Mouse (Mus musculus) ES-E14 (cell line): ENCODE data around the gene Uck1. TPM values are rescaled to one million over a fixed set of nuclear protein-coding genes. Genes with fewer than 3 reads are reported as not detected.
A peak's percentile ranks its signal among the peaks of the same experiment; 100 is the strongest.

Source experiments
- DNase-seq: peaks from one replicate; pipeline ENCODE4 v3.0.0-alpha.2; 2013; ENCODE audit warnings: low read depth, low spot score
- H3K27ac ChIP-seq: 2 replicates; pipeline ENCODE4 v1.5.1; 2012; ENCODE audit warnings: low read depth, mild to moderate bottlenecking, low read length, moderate library complexity, mixed read lengths; ENCODE audit not compliant: poor library complexity, insufficient read depth, severe bottlenecking
- H3K36me3 ChIP-seq: 2 replicates; pipeline ENCODE4 v1.6.1; 2012; ENCODE audit warnings: mild to moderate bottlenecking, low read length, moderate library complexity, mixed read lengths; ENCODE audit not compliant: control insufficient read depth, poor library complexity, insufficient read depth, severe bottlenecking
- H3K4me1 ChIP-seq, 2 experiments: fragments of 150-350 bp in 1 of 2; sonication (generic) in 1 of 2; 2 replicates each; pipeline ENCODE4 v1.6.1; 2012; ENCODE audit warnings: low read length in 2 of 2, mild to moderate bottlenecking in 1 of 2, mixed read lengths in 1 of 2; ENCODE audit not compliant: control insufficient read depth in 2 of 2, insufficient read depth in 2 of 2, poor library complexity in 1 of 2
- H3K4me3 ChIP-seq, 2 experiments: fragments of 150-350 bp in 1 of 2; sonication (generic) in 1 of 2; 2 replicates each; pipeline ENCODE4 v1.5.1; 2012; ENCODE audit warnings: low read length in 2 of 2, low read depth in 1 of 2, mild to moderate bottlenecking in 1 of 2, mixed read lengths in 1 of 2; ENCODE audit not compliant: insufficient read depth in 1 of 2, poor library complexity in 1 of 2, severe bottlenecking in 1 of 2
- H3K9ac ChIP-seq: 2 replicates; pipeline ENCODE4 v1.6.1; 2012; ENCODE audit warnings: low read depth, mild to moderate bottlenecking, low read length, mixed read lengths; ENCODE audit not compliant: poor library complexity, insufficient read depth, severe bottlenecking
- H3K9me3 ChIP-seq: fragments of 150-350 bp; sonication (generic); 2 replicates; pipeline ENCODE4 v1.6.1; 2012; ENCODE audit warnings: low read depth, mild to moderate bottlenecking, low read length; ENCODE audit not compliant: control insufficient read depth, insufficient read depth
- CHD2 ChIP-seq: IDR thresholded peaks from 2 replicates; pipeline ENCODE4 v1.6.1; 2014; ENCODE audit warnings: mild to moderate bottlenecking, low read depth, low read length, inconsistent platforms
- HCFC1 ChIP-seq: IDR thresholded peaks from 2 replicates; pipeline ENCODE4 v1.6.1; 2012; ENCODE audit warnings: low read length, inconsistent platforms, borderline replicate concordance; ENCODE audit not compliant: insufficient read depth
- MAFK ChIP-seq: IDR thresholded peaks from 2 replicates; pipeline ENCODE4 v1.6.1; 2014; ENCODE audit warnings: mild to moderate bottlenecking, low read depth, low read length, inconsistent platforms; ENCODE audit not compliant: insufficient read depth
- ZC3H11A ChIP-seq: IDR thresholded peaks from 2 replicates; pipeline ENCODE4 v1.6.1; 2012; ENCODE audit warnings: low read depth, mild to moderate bottlenecking, inconsistent platforms, low read length, borderline replicate concordance
- ZNF384 ChIP-seq: IDR thresholded peaks from 2 replicates; pipeline ENCODE4 v1.6.1; 2012; ENCODE audit warnings: low read depth, low read length, inconsistent platforms
- in situ Hi-C, 2 experiments: fragments of 600-800 bp; cut with MboI; formaldehyde crosslinking; loops; one replicate each; pipeline ENCODE4 v1.15.1; 2025; ENCODE audit warnings: low sequenced_read_pairs in 2 of 2, inconsistent platforms in 1 of 2; ENCODE audit not compliant: unreplicated experiment in 2 of 2
- total RNA-seq: library from RNA; depleted of rRNA; stranded (reverse); fragments of 300-350 nt; gene quantifications from 2 replicates; pipeline ENCODE4 v1.2.3, GENCODE M21; 2012

Gene Uck1
- total RNA-seq, 1 experiment: 52.1 TPM

DNA sequence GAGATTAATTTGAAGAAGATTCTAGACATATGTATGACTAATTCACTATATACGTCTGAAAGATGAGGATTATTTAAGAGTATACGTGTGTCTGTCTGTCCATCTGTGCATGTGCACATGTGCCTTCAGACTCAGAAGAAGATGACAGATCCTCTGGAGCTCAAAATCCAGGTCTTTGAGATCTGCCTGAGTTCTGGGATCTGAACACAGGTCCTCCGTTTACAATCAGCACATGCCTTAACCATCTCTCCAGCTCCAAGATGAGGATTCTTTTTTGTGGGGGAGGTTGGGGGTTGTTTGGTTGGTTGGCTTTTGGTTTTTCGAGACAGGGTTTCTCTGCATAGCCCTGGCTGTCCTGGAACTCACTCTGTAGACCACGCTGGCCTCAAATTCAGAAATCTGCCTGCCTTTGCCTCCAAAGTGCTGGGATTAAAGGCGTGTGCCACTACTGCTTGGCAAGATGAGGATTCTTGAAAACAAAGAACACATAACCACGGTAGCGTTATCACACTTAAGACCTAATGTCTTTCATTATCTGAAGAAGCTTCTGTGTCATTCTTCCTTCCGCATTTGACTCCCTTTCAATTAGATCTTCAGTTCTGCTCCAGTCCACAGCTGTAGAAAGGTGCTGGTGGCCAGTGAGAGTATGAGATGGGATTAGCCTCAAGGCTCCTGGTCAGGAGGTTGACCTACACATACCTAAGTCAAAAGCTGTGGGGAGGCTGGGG is 21.1 kb downstream of the Uck1 start:
- in situ Hi-C loops: no loop called here
- no peak overlapping the region for H3K9ac ChIP-seq
- H3K4me1 ChIP-seq: peaks cover 0 to 5% of the 10 kb centered on the region in 2 experiments; a peak in 2 of 4 replicates
- TF ChIP-seq CHD2 (no peak), HCFC1 (no peak), MAFK (no peak), ZC3H11A (no peak), ZNF384 (no peak)
- peaks cover 16% of the 10 kb centered on the region; the same call in 1 of the 2 replicates for H3K36me3 ChIP-seq
- H3K4me3 ChIP-seq: no peak overlapping the region
- H3K9me3 ChIP-seq: no peaks in the 10 kb centered on the region
- no peak for DNase-seq
- H3K27ac ChIP-seq: no peak overlapping the region

GRCm38 (mm10) chr2:32237571-32237970 is 22.4 kb downstream of the Uck1 start:
- Histone ChIP-seq H3K4me3 (peak overlapping the region; percentile 77 to 89), H3K36me3 (peaks cover 20% of the 10 kb centered on the region; the same call in 1 of the 2 replicates), H3K9ac (peak overlapping the region; percentile 87; the same call in 1 of the 2 replicates), H3K27ac (no peak overlapping the region), H3K4me1 (peaks cover 0 to 6% of the 10 kb centered on the region in 2 experiments; a peak in 2 of 4 replicates), H3K9me3 (no peaks in the 10 kb centered on the region)
- no peak for DNase-seq
- in situ Hi-C loops: no loop called here
- TF ChIP-seq ZC3H11A (no peak), CHD2 (no peak), ZNF384 (no peak), HCFC1 (no peak), MAFK (no peak)

GRCm38 (mm10) chr2:32236760-32237487 is 23.0 kb downstream of the Uck1 start:
- Histone ChIP-seq H3K4me1 (peaks cover 0 to 6% of the 10 kb centered on the region in 2 experiments; a peak in 2 of 4 replicates), H3K4me3 (peak overlapping the region; percentile 77 to 89), H3K27ac (peak overlapping the region; percentile 31; the same call in 1 of the 2 replicates), H3K9me3 (no peaks in the 10 kb centered on the region), H3K36me3 (peaks cover 22% of the 10 kb centered on the region; the same call in 1 of the 2 replicates), H3K9ac (peak overlapping the region; percentile 87)
- in situ Hi-C loops: no loop called here
- TF ChIP-seq MAFK (no peak), CHD2 (no peak), HCFC1 (no peak), ZC3H11A (no peak), ZNF384 (no peak)
- peak; percentile 51 for DNase-seq

GRCm38 (mm10) chr2:32235886-32236759 is 23.8 kb downstream of the Uck1 start, which contains the start of gene Pomt1:
TSS of gene Pomt1 (plus strand) at chr2:32236590.
- peak; percentile 81 for TF ChIP-seq HCFC1
- no peak for TF ChIP-seq CHD2
- no peak for TF ChIP-seq MAFK
- TF ChIP-seq ZC3H11A: no peak
- no peak for TF ChIP-seq ZNF384
- DNase-seq: peak; percentile 90
- no peaks in the 10 kb centered on the region for H3K9me3 ChIP-seq
- H3K9ac ChIP-seq: peak within 1 kb of the TSS; percentile 87
- peak within 1 kb of the TSS; percentile 77 to 89 for H3K4me3 ChIP-seq
- in situ Hi-C loops: no loop called here
- peaks cover 0 to 5% of the 10 kb centered on the region in 2 experiments; a peak in 2 of 4 replicates for H3K4me1 ChIP-seq
- peak within 1 kb of the TSS; percentile 56 for H3K27ac ChIP-seq
- peaks cover 25% of the 10 kb centered on the region for H3K36me3 ChIP-seq
